8 mouse cellular contexts compared by ENCODE assay signal in genomic region chr5:142857763-142858229, GRCm38 (mm10). TPM values are rescaled to one million over a fixed set of nuclear protein-coding genes. Genes with fewer than 3 reads are reported as not detected.
A peak's percentile ranks its signal among the peaks of the same experiment; 100 is the strongest.
DNase-seq lines count a peak whose midpoint lies in the region; ATAC-seq lines count a peak whose summit lies in the region.

No protein-coding gene starts in this region.

- ATAC-seq in monocyte, adult 5-6 weeks (replicated peaks; ENCODE audit: insufficient number of reproducible peaks, low FRiP score, low TSS enrichment, poor library complexity, severe bottlenecking), result no peak

- intact Hi-C loops in left cerebral cortex, postnatal 14 days (cut with DNase I), result no loop called here

- DNase-seq in heart, adult 18-20 months, result peak; percentile 38 to 53
- no peak for DNase-seq in heart, adult 11 months
- peak; percentile 75 for DNase-seq in brain, embryonic 18.5 days (ENCODE audit: low read depth, low spot score)
- DNase-seq in frontal cortex, postnatal 36 days (ENCODE audit: low spot score in 2 of 2), result peak; percentile 54 to 83
- peak; percentile 77 to 92 for DNase-seq in left cerebral cortex, postnatal 14 days (ENCODE audit: low spot score in 2 of 2)
- DNase-seq in urinary bladder, postnatal 36 days (ENCODE audit: low spot score in 2 of 2), result no peak
- no peak for DNase-seq in lung, postnatal 4 days

RNA-seq across cellular contexts. Expression of gene Fbxl18, which starts 37.4 kb away (rescaled TPM):
- 1 to 10 TPM; 4.6 to 4.7 TPM for total RNA-seq in heart, adult 18-20 months (2021)
- 10 to 100 TPM; 34.2 to 34.4 TPM for total RNA-seq in left cerebral cortex, postnatal 14 days (2021)
- total RNA-seq in monocyte, adult 5-6 weeks (2017), result 1.6 to 3.6 TPM (median 2.3 TPM) in 3 replicates

RNA-seq across cellular contexts. Expression of gene Tnrc18, which starts 40.3 kb away (rescaled TPM):
- 10 to 100 TPM; 39.2 to 48.2 TPM for total RNA-seq in heart, adult 18-20 months (2021)
- total RNA-seq in left cerebral cortex, postnatal 14 days (2021), result 100 to 1,000 TPM; 136 to 162 TPM
- 10.9 to 48.5 TPM (median 22.5 TPM) in 3 replicates for total RNA-seq in monocyte, adult 5-6 weeks (2017)

RNA-seq across cellular contexts. Expression of gene Actb, which starts 48.8 kb away (rescaled TPM):
- 1,000 to 10,000 TPM in 1 of 2 experiments, 100 to 1,000 TPM in 1; 875 to 1,008 TPM for total RNA-seq in heart, adult 18-20 months (2021)
- 1,000 to 10,000 TPM; 3,011 to 3,018 TPM for total RNA-seq in left cerebral cortex, postnatal 14 days (2021)
- 6,587 to 7,071 TPM (median 6,776 TPM) in 3 replicates for total RNA-seq in monocyte, adult 5-6 weeks (2017)

Comparison
In these comparisons a context has a peak if more than half of its experiments do, and no peak if none do; other contexts are left out.
1. DNase-seq: peak in heart, adult 18-20 months (2 of 2), brain, embryonic 18.5 days (single experiment), frontal cortex, postnatal 36 days (2 of 2) and left cerebral cortex, postnatal 14 days (2 of 2); none in heart, adult 11 months (single experiment), urinary bladder, postnatal 36 days (0 of 2) and lung, postnatal 4 days (0 of 2).